Mouse (Mus musculus) 416B (cell line): ENCODE results near the gene Parp12.

Experiments used
- DNase-seq: peaks from one replicate; pipeline ENCODE4 v3.0.0; 2011; ENCODE audit warnings: low read depth

Parp12 gene

DNA sequence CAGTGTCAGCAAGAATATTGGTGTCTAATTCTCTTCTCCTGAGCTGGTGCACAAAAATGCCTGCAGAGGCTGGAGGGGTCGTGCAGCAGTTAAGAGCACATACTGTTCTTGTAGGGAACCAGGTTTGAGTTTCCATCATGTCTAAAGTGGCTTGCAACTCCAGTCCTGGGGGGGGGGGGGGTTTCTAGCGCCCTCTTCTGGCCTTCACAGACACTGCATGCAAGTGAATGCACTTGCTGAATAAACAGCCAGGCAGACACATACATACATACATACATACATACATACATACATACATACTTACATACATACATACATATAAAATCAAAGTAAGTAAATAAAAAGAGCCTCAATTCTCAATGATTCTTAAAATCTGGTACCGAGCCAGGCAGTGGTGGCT is 59.8 kb downstream of the Parp12 start:
- peak; percentile 52 for DNase-seq

DNA sequence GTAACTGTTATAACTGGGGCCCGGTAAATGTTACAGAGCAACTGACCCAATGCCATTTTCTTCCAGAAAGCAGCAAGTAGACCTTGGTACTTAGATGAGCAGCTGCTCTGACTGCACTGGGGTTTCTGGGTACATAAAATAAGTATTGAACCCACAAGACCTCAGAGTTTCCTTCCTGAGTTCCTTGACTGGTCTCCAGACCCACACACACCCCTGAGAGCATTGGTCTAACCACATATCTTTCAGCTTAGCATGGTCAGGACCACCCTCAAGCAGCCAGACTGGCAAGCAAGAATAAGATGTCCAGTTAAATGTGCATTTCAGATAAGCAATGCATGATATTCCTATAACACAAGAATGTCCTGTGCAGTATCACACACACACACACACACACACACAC is 61.0 kb downstream of the Parp12 start:
- peak; percentile 93 for DNase-seq

DNA sequence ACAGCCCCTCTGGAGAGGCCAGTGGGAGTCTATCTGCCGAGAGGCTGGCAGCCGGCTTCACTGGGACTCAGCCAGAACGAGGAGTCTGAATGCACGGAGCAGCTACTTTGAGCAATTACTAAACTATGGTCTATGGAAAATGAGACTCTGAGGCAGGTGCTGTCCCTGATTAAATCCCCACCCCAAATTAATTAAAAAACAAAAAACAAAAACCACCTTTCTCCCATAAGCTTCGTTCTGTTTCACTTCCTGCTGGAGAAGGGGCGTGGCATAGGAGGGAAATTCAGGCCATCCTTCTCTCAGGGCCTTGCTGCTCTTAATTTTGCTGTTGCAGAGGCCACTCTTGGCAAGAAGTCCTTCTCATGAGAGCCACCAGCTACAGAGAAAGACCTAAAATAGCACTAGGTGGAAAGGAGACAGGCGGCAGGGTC is 62.3 kb downstream of the Parp12 start:
- no peak for DNase-seq

DNA sequence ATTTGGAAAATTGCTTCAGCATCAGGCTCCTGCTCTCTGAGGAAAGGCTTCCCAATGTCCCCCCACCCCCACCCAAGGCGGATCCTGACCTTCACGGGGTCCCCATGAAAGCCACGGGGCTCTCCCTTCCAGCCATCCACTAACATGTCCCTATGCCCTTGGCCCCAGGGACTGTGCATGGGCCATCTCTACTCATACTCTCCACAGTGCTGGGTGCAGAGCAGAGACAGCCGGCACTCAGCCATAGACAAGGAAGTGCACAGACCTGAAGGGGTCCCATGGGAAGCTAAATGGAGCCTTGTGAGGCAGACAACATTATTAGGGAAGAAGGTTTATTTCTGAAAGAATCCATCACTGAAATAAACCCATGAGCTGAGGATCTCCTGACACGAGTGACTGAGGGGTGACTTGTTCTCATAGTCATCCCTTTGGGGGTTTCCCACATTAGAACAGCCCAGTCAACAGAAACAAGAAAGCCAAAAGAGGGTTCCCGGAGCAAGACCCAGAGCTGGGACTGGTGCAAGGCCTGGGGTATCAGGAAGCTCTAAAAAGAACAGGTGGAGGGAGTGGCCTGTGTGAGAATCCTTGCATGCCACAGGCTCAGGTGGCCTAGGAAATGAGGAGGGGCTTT is 63.2 kb downstream of the Parp12 start:
- DNase-seq = no peak

DNA sequence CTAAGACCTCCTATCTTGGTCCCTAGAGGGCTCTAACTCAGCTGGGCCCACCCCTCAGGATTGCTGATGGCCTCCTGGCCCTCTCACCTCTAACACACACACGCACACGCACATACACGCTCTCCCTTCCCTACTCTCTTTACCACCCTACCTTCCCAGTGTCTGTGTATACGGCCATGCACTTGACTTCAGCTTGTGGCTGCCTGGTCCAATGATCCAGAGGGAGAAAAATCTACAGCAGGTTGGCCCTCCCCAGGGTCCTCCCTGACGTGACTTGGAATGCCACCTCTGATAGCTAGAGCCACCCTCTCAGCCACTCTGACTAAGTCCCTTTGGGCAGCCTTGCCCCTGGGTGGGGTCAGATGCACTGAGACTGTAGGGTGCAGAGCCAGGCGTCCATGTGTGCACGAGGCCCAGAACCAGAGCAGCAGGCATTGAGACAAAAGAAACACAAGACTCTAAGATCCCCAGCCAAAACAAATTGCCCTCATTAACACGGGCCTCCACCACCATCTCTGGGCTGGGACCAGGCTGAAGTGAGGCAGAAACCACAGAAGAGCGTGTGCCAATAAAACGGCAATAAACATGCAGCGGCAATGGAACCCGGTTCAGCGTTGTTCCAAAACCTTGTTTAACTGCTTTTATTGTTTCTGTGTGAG is 63.8 kb downstream of the Parp12 start:
- DNase-seq = no peak

DNA sequence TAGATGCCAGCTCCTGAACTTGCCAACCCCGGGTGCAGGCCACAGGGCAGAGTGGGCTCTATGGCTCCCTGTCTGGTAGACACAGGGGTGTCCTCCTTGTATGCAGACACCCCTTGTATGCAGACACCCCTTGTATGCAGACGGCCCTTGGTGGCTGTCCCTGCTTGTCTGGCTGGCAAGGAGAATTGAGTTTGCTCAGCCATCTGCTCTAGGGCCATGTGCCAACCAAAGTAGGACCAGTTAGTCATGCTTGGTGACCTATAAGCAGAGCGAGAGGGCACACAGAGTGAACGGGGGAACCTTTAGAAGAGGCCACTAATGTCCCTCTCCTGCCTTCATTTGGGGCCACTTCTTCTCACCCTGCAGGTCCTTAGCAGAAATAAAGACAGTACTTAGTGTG is 65.5 kb downstream of the Parp12 start:
- DNase-seq = no peak

DNA sequence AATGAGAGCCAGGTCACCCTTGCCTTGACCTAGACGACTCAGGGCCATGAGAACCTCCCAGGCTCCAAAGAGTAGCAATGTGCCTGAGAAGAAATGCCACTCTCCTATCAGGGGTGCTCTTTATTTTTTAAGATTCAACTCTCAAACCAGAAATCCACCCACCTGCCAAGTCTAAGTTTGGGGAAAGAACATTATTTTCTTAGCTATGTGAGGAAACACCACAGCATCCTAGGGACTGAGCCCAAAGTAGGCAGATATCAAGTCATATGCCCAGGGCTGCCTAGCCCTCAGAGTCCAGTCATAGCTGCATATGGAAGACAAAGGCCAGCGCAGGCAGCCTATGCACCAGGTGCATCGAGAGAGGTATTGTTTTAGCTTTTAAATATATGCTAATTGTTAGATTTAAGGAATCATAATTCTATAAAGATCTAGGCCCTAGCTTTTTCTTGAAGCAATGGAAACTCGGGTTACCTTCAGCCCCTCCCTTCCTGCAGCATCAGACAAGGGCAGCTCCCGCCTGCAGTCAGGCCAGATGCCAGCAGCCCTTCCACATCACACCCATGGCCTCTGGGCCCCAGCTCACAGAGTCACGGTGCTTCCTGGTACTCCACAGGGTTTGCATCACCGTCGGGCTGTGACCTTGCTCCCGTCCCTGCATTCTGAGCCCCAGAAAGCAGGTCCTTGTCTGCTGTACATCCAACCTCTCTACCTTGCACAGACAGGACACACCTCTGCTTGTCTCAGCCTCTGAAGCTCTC is 66.2 kb downstream of the Parp12 start:
- no peak for DNase-seq

DNA sequence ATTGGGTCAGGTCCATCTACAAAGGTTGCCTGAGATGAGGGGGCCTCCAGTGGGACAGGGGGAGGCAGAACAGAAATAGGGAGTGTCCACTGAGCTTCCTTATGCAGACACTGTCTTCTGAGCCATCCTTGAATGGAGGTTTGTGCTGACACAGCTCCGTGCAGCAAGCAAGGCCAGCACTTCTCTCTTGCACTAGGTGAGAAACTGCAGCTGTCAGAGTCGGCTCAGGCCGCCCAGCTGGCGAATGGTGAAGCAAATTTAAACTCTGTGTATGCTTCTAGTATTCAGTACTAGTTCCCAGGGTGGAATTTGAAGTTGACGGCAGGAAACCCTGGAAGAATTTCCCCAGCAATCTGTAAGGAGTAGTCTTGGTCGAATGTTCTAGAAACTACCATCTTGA is 67.3 kb downstream of the Parp12 start:
- DNase-seq = no peak

DNA sequence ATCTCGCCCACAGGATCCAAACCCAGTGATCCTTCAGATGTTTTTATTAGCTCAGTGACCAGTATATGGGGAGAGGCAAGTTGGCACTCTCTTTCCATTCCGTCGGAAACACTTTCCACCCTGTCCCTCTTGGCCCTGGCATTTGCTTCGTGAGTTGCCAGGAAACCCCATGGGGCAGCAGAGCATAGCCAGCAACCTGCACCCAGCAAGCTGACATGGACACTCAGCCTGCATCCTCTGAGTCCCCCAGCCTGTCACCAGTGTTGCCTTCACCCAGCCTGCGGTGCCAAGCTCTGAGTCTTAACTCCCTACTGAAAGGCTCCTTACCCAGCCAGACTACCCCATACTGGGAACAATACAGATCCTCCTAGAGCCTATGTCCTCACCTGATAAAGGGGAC is 69.0 kb downstream of the Parp12 start:
- no peak for DNase-seq

DNA sequence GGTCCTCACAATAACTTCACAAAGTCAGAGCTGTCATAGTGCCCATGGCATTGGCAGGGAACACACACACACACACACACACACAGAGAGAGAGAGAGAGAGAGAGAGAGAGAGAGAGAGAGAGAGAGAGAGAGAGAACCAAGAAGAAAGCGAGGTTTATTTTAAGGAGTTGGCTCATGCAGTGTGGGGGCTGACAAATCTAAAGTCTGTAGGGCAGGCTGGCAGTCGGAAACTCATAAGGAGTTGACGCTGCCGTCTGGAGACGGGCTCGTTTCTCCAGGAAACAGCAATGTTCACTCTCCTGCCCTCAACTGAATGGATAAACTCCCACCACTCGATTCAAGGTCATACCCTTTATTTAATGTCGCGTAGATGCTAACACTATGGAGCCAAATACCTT is 77.7 kb downstream of the Parp12 start:
- DNase-seq = no peak
